25 mouse cellular contexts compared by ENCODE assay signal in the genomic region with DNA sequence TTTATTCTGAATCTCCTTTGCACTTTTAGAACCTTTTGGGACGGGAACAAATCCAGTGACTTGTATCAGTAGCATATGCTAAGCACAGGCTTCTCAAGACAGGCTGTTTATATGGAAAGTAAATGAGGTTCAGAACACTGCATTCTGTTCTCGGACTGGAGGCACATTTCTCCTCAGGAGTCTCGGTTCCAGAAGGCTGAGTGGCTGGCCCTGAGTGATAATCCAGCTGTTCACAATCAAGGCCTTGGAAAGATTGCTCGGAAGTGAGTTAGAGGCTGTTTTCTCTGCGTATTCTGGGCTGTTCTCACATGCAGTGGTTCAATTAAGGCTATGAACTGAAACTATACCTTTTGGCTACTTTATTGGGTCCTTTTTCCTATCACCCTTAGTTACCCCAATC.
DNase-seq lines count a peak whose midpoint lies in the region; ATAC-seq and TF ChIP-seq lines count a peak whose summit lies in the region.
"Had no signal": no experiment of that assay in that cellular context is flagged by ENCODE, and none has a peak within 500 bp of the region (broad histone marks: within the 10 kb centered on the region; RNA-seq: fewer than 3 reads in every experiment).

No protein-coding gene starts in this region.

- no peaks in the 10 kb centered on the region for H3K9me3 ChIP-seq in limb, embryonic 15.5 days
- H3K9me3 ChIP-seq: embryonic facial prominence, embryonic 15.5 days; G1E; heart, embryonic 12.5 days; hindbrain, embryonic 12.5 days; liver, embryonic 15.5 days; stomach, embryonic 15.5 days had no signal

- TF ChIP-seq CTCF in layer of hippocampus, adult 2 months (conservative IDR thresholded peaks at IDR 0.05): no peak
- TF ChIP-seq CTCF in lung, adult 2 months (IDR thresholded peaks at IDR 0.05; ENCODE audit: insufficient read depth, low read length): no peak

- no peak for TF ChIP-seq POLR2A in lung, adult 2 months (IDR thresholded peaks at IDR 0.05; ENCODE audit: borderline replicate concordance, extremely low read depth, low read depth, low read length)

- no peaks in the 10 kb centered on the region for H3K36me3 ChIP-seq in limb, embryonic 15.5 days
- H3K36me3 ChIP-seq: embryonic facial prominence, embryonic 15.5 days; G1E; heart, embryonic 12.5 days; hindbrain, embryonic 12.5 days; liver, embryonic 15.5 days; stomach, embryonic 15.5 days had no signal

- intact Hi-C loops in heart, postnatal 10 days (cut with DNase I): no loop called here

- peak; percentile 51 for DNase-seq in heart, adult 8-10 months (ENCODE audit: low spot score)
- DNase-seq in heart, postnatal 10 days: no peak
- DNase-seq in layer of hippocampus, adult 2 months (ENCODE audit: low spot score in 2 of 2): no peak
- no peak for DNase-seq in layer of hippocampus, adult 8-10 months (ENCODE audit: low spot score in 2 of 2)
- peak; percentile 49 for DNase-seq in lung, postnatal 36 days
- DNase-seq in lung, adult 2 months: no peak
- DNase-seq: adrenal gland, postnatal 36 days; cerebellum, adult 9-10 months; gastrocnemius, postnatal 14 days; heart, postnatal 14 days; kidney, adult 11 months; kidney, postnatal 25 days; liver had no signal

- 67% methylated on average over 5 of the region's 5 CpGs for WGBS in lung, adult 2 months
- 32% methylated on average over 5 of the region's 5 CpGs for WGBS in limb, embryonic 15.5 days

- H3K27me3 ChIP-seq in limb, embryonic 15.5 days: no peaks in the 10 kb centered on the region
- H3K27me3 ChIP-seq: CH12.LX; hindbrain, embryonic 12.5 days; Patski; stomach, embryonic 15.5 days had no signal

- no peak overlapping the region for H3K4me2 ChIP-seq in limb, embryonic 15.5 days
- H3K4me2 ChIP-seq: embryonic facial prominence, embryonic 15.5 days; liver, embryonic 15.5 days had no signal

- no peak overlapping the region for H3K9ac ChIP-seq in limb, embryonic 15.5 days
- H3K9ac ChIP-seq: embryonic facial prominence, embryonic 15.5 days; heart, embryonic 12.5 days; hindbrain, embryonic 12.5 days; liver, embryonic 15.5 days; stomach, embryonic 15.5 days had no signal

- no peak overlapping the region for H3K4me3 ChIP-seq in layer of hippocampus, adult 2 months
- H3K4me3 ChIP-seq in lung, adult 2 months (replicated peaks; ENCODE audit: extremely low read depth, low read depth, low read length): no peak overlapping the region
- no peak overlapping the region for H3K4me3 ChIP-seq in limb, embryonic 15.5 days
- H3K4me3 ChIP-seq: embryonic facial prominence, embryonic 15.5 days; heart, embryonic 12.5 days; hindbrain, embryonic 12.5 days; liver, embryonic 15.5 days; stomach, embryonic 15.5 days had no signal

- H3K4me1 ChIP-seq in lung, adult 2 months (ENCODE audit: control insufficient read depth, insufficient read depth, low read length): peaks cover 22% of the 10 kb centered on the region
- H3K4me1 ChIP-seq in limb, embryonic 15.5 days: peaks cover 52% of the 10 kb centered on the region

- H3K27ac ChIP-seq in layer of hippocampus, adult 2 months: peak overlapping the region; percentile 20; the same call in 1 of the 2 replicates
- H3K27ac ChIP-seq in limb, embryonic 15.5 days: peak overlapping the region; percentile 28; the same call in 1 of the 2 replicates
- H3K27ac ChIP-seq: embryonic facial prominence, embryonic 15.5 days; hindbrain, embryonic 12.5 days; liver, embryonic 15.5 days; macrophage; stomach, embryonic 15.5 days had no signal

- no peak for ATAC-seq in limb, embryonic 15.5 days (ENCODE audit: insufficient number of reproducible peaks, low FRiP score, low TSS enrichment, low read depth)
- ATAC-seq in erythroblast, adult 5-6 weeks (replicated peaks; ENCODE audit: low FRiP score, poor library complexity, severe bottlenecking): no peak
- ATAC-seq: forebrain, embryonic 16.5 days; Patski had no signal

Comparison
In these comparisons a context has a peak if more than half of its experiments do, and no peak if none do; other contexts are left out.
1. DNase-seq: peak in heart, adult 8-10 months (single experiment) and lung, postnatal 36 days (single experiment); none in heart, postnatal 10 days (0 of 2), layer of hippocampus, adult 2 months (0 of 2), layer of hippocampus, adult 8-10 months (0 of 2) and lung, adult 2 months (single experiment).